Mouse (Mus musculus) heart, postnatal 14 days (tissue): ENCODE measurements around the gene Lrch4. TPM values are rescaled to one million over a fixed set of nuclear protein-coding genes. Genes with fewer than 3 reads are reported as not detected.

Experiments
- DNase-seq, 2 experiments: peaks; one replicate each; pipeline ENCODE4 v3.0.0; 2021 to 2022
- intact Hi-C: fragments of 180-260 bp; cut with DNase I; formaldehyde crosslinking; loops from one replicate; pipeline ENCODE4 v1.15.1; 2025
- total RNA-seq, 2 experiments: library from RNA; stranded (reverse); gene quantifications; 2 replicates each; pipeline ENCODE4 v1.2.3; 2021

Lrch4 gene
- total RNA-seq, 2 experiments from 2014 or later, result 22.6 to 23.0 TPM

- intact Hi-C loops, result loop anchor here (2.0 kb wide), 1 partner anchor 63 kb away; no protein-coding TSS in a partner anchor
- DNase-seq, result no peak
Observed at GRCm38 (mm10) chr5:137683388-137684293, 54.7 kb downstream of the Lrch4 start.

- DNase-seq, result peak; percentile 95
- intact Hi-C loops, result loop anchor here (2.0 kb wide), 1 partner anchor 62 kb away; no protein-coding TSS in a partner anchor
Observed at GRCm38 (mm10) chr5:137684294-137685123, 55.6 kb downstream of the Lrch4 start, which contains the start of gene Agfg2. Agfg2 (minus strand) TSS chr5:137684726.

GRCm38 (mm10) chr5:137685653-137686052 lies 56.7 kb downstream of the Lrch4 start:
- intact Hi-C loops, result loop anchor here (2.0 kb wide), 1 partner anchor 61 kb away; no protein-coding TSS in a partner anchor

GRCm38 (mm10) chr5:137686127-137686790 lies 57.3 kb downstream of the Lrch4 start:
- DNase-seq, result no peak
- intact Hi-C loops, result no loop called here

More at GRCm38 (mm10) chr5:137685653-137686052, 56.7 kb downstream of the Lrch4 start:
- no peak for DNase-seq

GRCm38 (mm10) chr5:137689974-137690373 lies 61.1 kb downstream of the Lrch4 start:
- no peak for DNase-seq
- intact Hi-C loops, result no loop called here

- DNase-seq, result no peak
- intact Hi-C loops, result no loop called here
Observed at GRCm38 (mm10) chr5:137690531-137690930, 61.6 kb downstream of the Lrch4 start.

Other genes starting within 250 kb of the Lrch4 start
- gene Zan, start 152.1 kb upstream of the Lrch4 start, total RNA-seq, result under 1 TPM; 0.02 TPM
- gene Pop7, start 126.6 kb upstream of the Lrch4 start, total RNA-seq, result 10 to 100 TPM; 12.5 to 16.9 TPM
- 10 to 100 TPM; 28.3 to 33.8 TPM for gene Gigyf1, start 110.6 kb upstream of the Lrch4 start, total RNA-seq
- not detected for gene Epo, start 95.9 kb upstream of the Lrch4 start, total RNA-seq
- gene Gnb2, start 95.6 kb upstream of the Lrch4 start, total RNA-seq, result 100 to 1,000 TPM; 322 to 323 TPM
- not detected for gene Actl6b, start 75.6 kb upstream of the Lrch4 start, total RNA-seq
- not detected for gene Tfr2, start 59.3 kb upstream of the Lrch4 start, total RNA-seq
- gene Mospd3, start 28.1 kb upstream of the Lrch4 start, total RNA-seq, result 10 to 100 TPM; 22.0 to 22.3 TPM
- gene Pcolce, start 15.3 kb upstream of the Lrch4 start, total RNA-seq, result 100 to 1,000 TPM; 101 to 107 TPM
- gene Fbxo24, start 119 bp upstream of the Lrch4 start, total RNA-seq, result under 1 TPM; 0.27 to 0.43 TPM
- 1 to 10 TPM; 6.6 to 8.5 TPM for gene Gm20605, start 54 bp downstream of the Lrch4 start, total RNA-seq
- 1 to 10 TPM; 4.2 to 4.4 TPM for gene Sap25, start 12.2 kb downstream of the Lrch4 start, total RNA-seq
- under 1 TPM; 0.15 to 0.57 TPM for gene Irs3, start 16.6 kb downstream of the Lrch4 start, total RNA-seq
- 10 to 100 TPM; 13.0 to 13.9 TPM for gene Agfg2, start 55.6 kb downstream of the Lrch4 start, total RNA-seq
- gene Nyap1, start 112.5 kb downstream of the Lrch4 start, total RNA-seq, result 1 to 10 TPM; 1.4 to 1.8 TPM
- 100 to 1,000 TPM; 287 to 312 TPM for gene Tsc22d4, start 116.6 kb downstream of the Lrch4 start, total RNA-seq
- gene Ppp1r35, start 149.7 kb downstream of the Lrch4 start, total RNA-seq, result 10 to 100 TPM; 13.9 to 14.0 TPM
- gene Mepce, start 158.5 kb downstream of the Lrch4 start, total RNA-seq, result 10 to 100 TPM; 32.7 to 33.0 TPM
- 1 to 10 TPM; 1.1 to 1.3 TPM for gene Zcwpw1, start 158.7 kb downstream of the Lrch4 start, total RNA-seq
- 1 to 10 TPM; 1.3 to 2.4 TPM for gene Pilra, start 207.2 kb downstream of the Lrch4 start, total RNA-seq
- 1 to 10 TPM in 1 of 2 experiments, under 1 TPM in 1; 0.44 to 1.5 TPM for gene Pilrb1, start 229.0 kb downstream of the Lrch4 start, total RNA-seq
- under 1 TPM; 0.45 to 1.00 TPM for gene Pilrb2, start 242.7 kb downstream of the Lrch4 start, total RNA-seq